In the genomic region with DNA sequence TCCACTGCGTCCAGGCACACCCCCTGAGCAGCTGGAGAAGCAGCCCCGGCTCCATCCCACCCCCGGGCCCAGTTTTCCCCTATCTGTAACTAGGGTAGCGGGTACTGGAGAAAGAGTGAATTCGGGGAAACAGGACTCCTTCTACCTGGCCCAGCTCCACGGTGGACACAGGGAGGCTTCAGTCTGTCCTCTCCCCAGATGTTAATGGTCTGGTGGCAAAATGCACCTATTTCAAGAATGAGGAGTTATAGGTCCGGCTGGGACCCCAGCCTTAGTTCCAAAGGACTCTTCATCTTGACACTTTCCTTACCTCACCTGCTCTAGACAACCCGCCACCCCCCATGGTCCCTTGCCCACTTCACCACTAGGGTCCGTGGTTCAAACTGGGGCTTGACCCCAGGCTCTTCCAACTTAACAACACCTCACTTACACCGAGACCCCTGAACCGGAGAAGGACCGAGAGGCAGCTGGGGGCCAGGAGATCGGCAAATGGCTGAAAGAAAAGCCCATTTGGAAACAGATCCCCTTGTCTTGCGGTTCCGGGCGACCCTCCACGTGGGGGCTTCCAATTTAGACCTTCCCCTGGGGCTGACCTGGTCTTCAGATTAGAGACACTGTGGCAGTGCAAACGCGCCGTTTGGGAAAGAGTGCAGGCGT, we compare ENCODE assay signal across 11 mouse cellular contexts. TPM values are rescaled to one million over a fixed set of nuclear protein-coding genes. Genes with fewer than 3 reads are reported as not detected.
A peak's percentile ranks its signal among the peaks of the same experiment; 100 is the strongest.
DNase-seq lines count a peak whose midpoint lies in the region; ATAC-seq and TF ChIP-seq lines count a peak whose summit lies in the region.
"Had no signal": no experiment of that assay in that cellular context is flagged by ENCODE, and none has a peak within 500 bp of the region (broad histone marks: within the 10 kb centered on the region; RNA-seq: fewer than 3 reads in every experiment).

No protein-coding gene starts in this region.

- no peak for DNase-seq in kidney, adult 11 months
- peak; percentile 51 for DNase-seq in neural tube, embryonic 10.5 days (ENCODE audit: extremely low spot score, low spot score)
- no peak for DNase-seq in layer of hippocampus, postnatal 36 days
- no peak for DNase-seq in gastrocnemius, postnatal 36 days
- no peak for DNase-seq in right cerebral cortex, postnatal 14 days

- H3K36me3 ChIP-seq in kidney, embryonic 15.5 days = peaks cover 18% of the 10 kb centered on the region
- H3K36me3 ChIP-seq in intestine, embryonic 15.5 days = 0 out of 2 replicates have a peak, but pooled peaks cover 4% of the 10 kb centered on the region

- peak overlapping the region; percentile 93 for H3K27ac ChIP-seq in kidney, embryonic 15.5 days
- H3K27ac ChIP-seq in embryonic fibroblast, embryonic 13.5 days (ENCODE audit: insufficient read depth, low read length) = peak overlapping the region; percentile 5; the same call in 1 of the 2 replicates
- peak overlapping the region; percentile 81 for H3K27ac ChIP-seq in intestine, embryonic 15.5 days
- H3K27ac ChIP-seq: macrophage had no signal

- H3K9ac ChIP-seq in kidney, embryonic 15.5 days = peak overlapping the region; percentile 91
- H3K9ac ChIP-seq in intestine, embryonic 15.5 days = peak overlapping the region; percentile 84

- TF ChIP-seq POLR2A in embryonic fibroblast, embryonic 13.5 days (IDR thresholded peaks at IDR 0.05; ENCODE audit: low read depth, low read length) = no peak

- ATAC-seq in kidney, embryonic 15.5 days (replicated peaks; ENCODE audit: low FRiP score) = no peak
- ATAC-seq in intestine, embryonic 15.5 days = no peak

- TF ChIP-seq CTCF in embryonic fibroblast, embryonic 13.5 days (IDR thresholded peaks at IDR 0.05; ENCODE audit: borderline replicate concordance, insufficient read depth, low read length) = no peak

- no peaks in the 10 kb centered on the region for H3K27me3 ChIP-seq in kidney, embryonic 15.5 days
- no peaks in the 10 kb centered on the region for H3K27me3 ChIP-seq in intestine, embryonic 15.5 days (replicated peaks)
- H3K27me3 ChIP-seq: Patski had no signal

- H3K4me2 ChIP-seq in kidney, embryonic 15.5 days = peak overlapping the region; percentile 88
- H3K4me2 ChIP-seq in intestine, embryonic 15.5 days (replicated peaks) = peak overlapping the region; percentile 96

- intact Hi-C loops in gastrocnemius, postnatal 36 days (cut with DNase I) = no loop called here

- H3K4me1 ChIP-seq in kidney, embryonic 15.5 days = peaks cover 80% of the 10 kb centered on the region
- peaks cover 10% of the 10 kb centered on the region for H3K4me1 ChIP-seq in embryonic fibroblast, embryonic 13.5 days (ENCODE audit: control insufficient read depth, insufficient read depth, low read length)
- peaks cover 49% of the 10 kb centered on the region for H3K4me1 ChIP-seq in intestine, embryonic 15.5 days (replicated peaks)

- 2% methylated on average over 21 of the region's 21 CpGs for WGBS in kidney, embryonic 15.5 days
- WGBS in intestine, embryonic 15.5 days = 6% methylated on average over 21 of the region's 21 CpGs

- no peaks in the 10 kb centered on the region for H3K9me3 ChIP-seq in kidney, embryonic 15.5 days (replicated peaks)
- H3K9me3 ChIP-seq in intestine, embryonic 15.5 days = no peaks in the 10 kb centered on the region

- H3K4me3 ChIP-seq in kidney, embryonic 15.5 days (replicated peaks) = peak overlapping the region; percentile 78
- H3K4me3 ChIP-seq in embryonic fibroblast, embryonic 13.5 days (ENCODE audit: insufficient read depth, low read length) = peak overlapping the region; percentile 58
- peak overlapping the region; percentile 74 for H3K4me3 ChIP-seq in intestine, embryonic 15.5 days (replicated peaks)

RNA-seq across cellular contexts. Expression of a gene that starts 1.7 kb away (rescaled TPM):
- polyA plus RNA-seq in kidney, embryonic 15.5 days (2015; fragmentation: Nextera tagmentation; extraction: Ambion mirVana) = 21.3 and 23.9 TPM in 2 replicates
- 68.0 and 88.1 TPM in 2 replicates for polyA plus RNA-seq in embryonic fibroblast, embryonic 13.5 days (2011; ENCODE audit: insufficient read length, low read depth, missing spikeins)
- 8.9 and 11.2 TPM in 2 replicates for polyA plus RNA-seq in intestine, embryonic 15.5 days (2015; fragmentation: Nextera tagmentation; extraction: Ambion mirVana)
- total RNA-seq in layer of hippocampus, postnatal 36 days (2021) = 1 to 10 TPM; 4.3 to 4.6 TPM
- total RNA-seq in gastrocnemius, postnatal 36 days (2021) = 1 to 10 TPM; 4.9 to 6.1 TPM
- polyA plus RNA-seq: macrophage had no signal

RNA-seq across cellular contexts. Expression of a gene that starts 29.1 kb away (rescaled TPM):
- polyA plus RNA-seq in kidney, embryonic 15.5 days (2015; fragmentation: Nextera tagmentation; extraction: Ambion mirVana) = 3.9 and 4.6 TPM in 2 replicates
- not detected in 2 replicates for polyA plus RNA-seq in embryonic fibroblast, embryonic 13.5 days (2011; ENCODE audit: insufficient read length, low read depth, missing spikeins)
- 0.82 and 1.9 TPM in 2 replicates for polyA plus RNA-seq in intestine, embryonic 15.5 days (2015; fragmentation: Nextera tagmentation; extraction: Ambion mirVana)
- total RNA-seq in layer of hippocampus, postnatal 36 days (2021) = not detected
- not detected for total RNA-seq in gastrocnemius, postnatal 36 days (2021)
- total RNA-seq: common myeloid progenitor, adult 5-6 weeks had no signal
- polyA plus RNA-seq: macrophage had no signal

RNA-seq across cellular contexts. Expression of a gene that starts 39.2 kb away (rescaled TPM):
- polyA plus RNA-seq in kidney, embryonic 15.5 days (2015; fragmentation: Nextera tagmentation; extraction: Ambion mirVana) = 7.1 and 8.1 TPM in 2 replicates
- 1.1 TPM in 1 of 2 replicates, not detected in the other for polyA plus RNA-seq in embryonic fibroblast, embryonic 13.5 days (2011; ENCODE audit: insufficient read length, low read depth, missing spikeins)
- 8.4 and 16.0 TPM in 2 replicates for polyA plus RNA-seq in intestine, embryonic 15.5 days (2015; fragmentation: Nextera tagmentation; extraction: Ambion mirVana)
- total RNA-seq in layer of hippocampus, postnatal 36 days (2021) = 10 to 100 TPM; 53.9 to 60.6 TPM
- total RNA-seq in gastrocnemius, postnatal 36 days (2021) = 10 to 100 TPM; 60.6 to 81.6 TPM
- total RNA-seq: common myeloid progenitor, adult 5-6 weeks had no signal
- polyA plus RNA-seq: macrophage had no signal

Comparison
In these comparisons a context has a peak if more than half of its experiments do, and no peak if none do; other contexts are left out.
1. H3K27ac ChIP-seq: peak in every context shown above with its lines; median percentile 93 in kidney, embryonic 15.5 days; 81 in intestine, embryonic 15.5 days; 5 in embryonic fibroblast, embryonic 13.5 days.